Mouse (Mus musculus) hindbrain, postnatal 0 days (tissue): ENCODE measurements at regions not wholly inside any gene's neighbourhood (a gene's known extent, or its start where the extent isn't known, plus 50 kb on each side); places are given as distances from the start of the nearest gene placed in this dataset.
A peak's percentile ranks its signal among the peaks of the same experiment; 100 is the strongest.

Experiments used
- ATAC-seq: fragments of 200-750 bp; cut with Nextera tagmentation; 2 replicates; pipeline ENCODE4 v1.8.0; 2017; ENCODE audit warnings: mild to moderate bottlenecking, moderate TSS enrichment, moderate library complexity
- DNase-seq: peaks from one replicate; pipeline ENCODE4 v3.0.0-alpha.2; 2015; ENCODE audit warnings: low spot score
- H3K27ac ChIP-seq: fragments of 300-500 bp; sonication (generic); 2 replicates; pipeline ENCODE4 v1.5.1; 2014; ENCODE audit warnings: mild to moderate bottlenecking
- H3K27me3 ChIP-seq: fragments of 300-500 bp; sonication (generic); 2 replicates; pipeline ENCODE4 v1.6.1; 2014; ENCODE audit warnings: low read length, mixed read lengths; ENCODE audit not compliant: insufficient read depth
- H3K36me3 ChIP-seq: fragments of 300-500 bp; sonication (generic); 2 replicates; pipeline ENCODE4 v1.6.1; 2014; ENCODE audit warnings: low read length, mixed read lengths; ENCODE audit not compliant: insufficient read depth
- H3K4me1 ChIP-seq: fragments of 300-500 bp; sonication (generic); 2 replicates; pipeline ENCODE4 v1.6.1; 2014; ENCODE audit warnings: antibody characterized with exemption, low read length, mixed read lengths; ENCODE audit not compliant: insufficient read depth
- H3K4me2 ChIP-seq: fragments of 300-500 bp; sonication (generic); 2 replicates; pipeline ENCODE4 v1.6.1; 2014; ENCODE audit warnings: low read depth, mild to moderate bottlenecking, low read length, moderate library complexity, mixed read lengths
- H3K4me3 ChIP-seq: fragments of 300-500 bp; sonication (generic); 2 replicates; pipeline ENCODE4 v1.5.1; 2014; ENCODE audit warnings: low read length
- H3K9ac ChIP-seq: fragments of 300-500 bp; sonication (generic); replicated peaks from 2 replicates; pipeline ENCODE4 v1.6.1; 2014; ENCODE audit warnings: mild to moderate bottlenecking, low read length, moderate library complexity, mixed read lengths
- H3K9me3 ChIP-seq: fragments of 300-500 bp; sonication (generic); 2 replicates; pipeline ENCODE4 v1.6.1; 2016; ENCODE audit warnings: low read length, mixed read lengths
- CTCF ChIP-seq: IDR thresholded peaks from 2 replicates; pipeline ENCODE4 v1.5.1; 2016; ENCODE audit warnings: antibody characterized with exemption, control low read depth, low read depth
- WGBS: fragments of 180-500 bp; shearing (Covaris S2); extraction: QIAGEN DNeasy Blood & Tissue Kit; methylation state at CpG from one replicate; pipeline ENCODE4 v1.1.7; 2014; 5-methylcytosine and 5-hydroxymethylcytosine counted together

GRCm38 (mm10) chr2:47053689-47054088 is 1760.2 kb upstream of the Acvr2a start:
- DNase-seq = peak; percentile 5
- TF ChIP-seq CTCF = no peak

DNA sequence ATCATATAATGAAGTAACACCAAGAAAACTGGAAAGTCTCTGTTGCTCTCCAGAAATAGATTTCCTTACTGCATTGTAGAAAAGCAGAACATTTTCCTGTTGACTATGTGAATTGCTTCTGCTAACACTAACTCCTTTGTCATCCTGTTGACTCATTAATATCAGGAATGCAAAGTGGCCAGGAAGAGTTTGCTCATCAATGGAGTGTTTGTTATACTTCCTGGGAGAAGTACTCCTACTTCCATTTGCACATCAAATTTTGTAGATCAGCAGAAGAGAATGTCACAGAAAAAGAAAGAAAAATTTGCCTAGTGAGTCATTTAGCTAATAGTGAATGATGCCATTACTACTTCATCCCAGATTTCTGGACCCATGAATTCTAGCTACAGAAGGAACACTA is 1739.7 kb upstream of the Acvr2a start:
- no peak overlapping the region for H3K27ac ChIP-seq
- H3K36me3 ChIP-seq = no peaks in the 10 kb centered on the region
- H3K4me2 ChIP-seq = no peak overlapping the region
- DNase-seq (no peak), ATAC-seq (no peak)
- no peaks in the 10 kb centered on the region for H3K27me3 ChIP-seq
- H3K4me3 ChIP-seq = no peak overlapping the region
- no peak for TF ChIP-seq CTCF
- no peaks in the 10 kb centered on the region for H3K9me3 ChIP-seq
- no peak overlapping the region for H3K9ac ChIP-seq
- H3K4me1 ChIP-seq = no peaks in the 10 kb centered on the region

More at GRCm38 (mm10) chr2:47053689-47054088, 1760.2 kb upstream of the Acvr2a start:
- Histone ChIP-seq H3K4me3 (no peak overlapping the region), H3K4me1 (no peaks in the 10 kb centered on the region), H3K27ac (no peak overlapping the region), H3K36me3 (no peaks in the 10 kb centered on the region), H3K4me2 (no peak overlapping the region), H3K27me3 (no peaks in the 10 kb centered on the region), H3K9ac (no peak overlapping the region), H3K9me3 (no peaks in the 10 kb centered on the region)
- no peak for ATAC-seq
- 95% methylated on average over 3 of the region's 3 CpGs for WGBS

GRCm38 (mm10) chr2:47075225-47075624 is 1738.7 kb upstream of the Acvr2a start:
- H3K27me3 ChIP-seq = no peaks in the 10 kb centered on the region
- WGBS = 89% methylated on average over 3 of the region's 3 CpGs
- ATAC-seq = no peak
- H3K4me3 ChIP-seq = no peak overlapping the region
- DNase-seq = no peak
- no peaks in the 10 kb centered on the region for H3K36me3 ChIP-seq
- H3K4me1 ChIP-seq = no peaks in the 10 kb centered on the region
- no peaks in the 10 kb centered on the region for H3K9me3 ChIP-seq
- no peak overlapping the region for H3K27ac ChIP-seq
- TF ChIP-seq CTCF = no peak
- H3K4me2 ChIP-seq = no peak overlapping the region
- no peak overlapping the region for H3K9ac ChIP-seq

DNA sequence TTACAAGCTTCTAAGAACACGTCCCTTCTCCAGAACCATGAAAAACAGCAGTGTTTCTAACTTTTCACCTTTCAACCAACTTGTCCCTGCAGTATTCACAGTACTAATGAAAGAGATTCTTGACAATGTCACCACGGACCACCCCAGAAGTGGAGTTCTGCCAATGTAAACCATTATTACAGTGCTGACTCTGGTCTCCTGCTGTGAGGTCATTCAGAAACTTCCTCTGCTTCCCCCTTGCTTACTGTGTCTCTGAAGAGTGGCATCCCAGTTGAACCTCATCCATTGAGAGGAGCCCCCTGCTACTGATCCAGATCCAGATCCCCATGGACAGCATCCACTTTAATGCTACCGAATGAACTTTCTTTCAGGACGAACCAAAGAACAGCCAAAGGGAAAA is 1725.3 kb upstream of the Acvr2a start:
- no peak overlapping the region for H3K27ac ChIP-seq
- peak; percentile 76 for DNase-seq
- H3K4me3 ChIP-seq = no peak overlapping the region
- no peaks in the 10 kb centered on the region for H3K27me3 ChIP-seq
- no peaks in the 10 kb centered on the region for H3K9me3 ChIP-seq
- no peak for TF ChIP-seq CTCF
- WGBS = 18% methylated on average over 4 of the region's 4 CpGs
- no peaks in the 10 kb centered on the region for H3K36me3 ChIP-seq
- no peak overlapping the region for H3K9ac ChIP-seq
- ATAC-seq = peak; percentile 90
- H3K4me1 ChIP-seq = no peaks in the 10 kb centered on the region
- no peak overlapping the region for H3K4me2 ChIP-seq

DNA sequence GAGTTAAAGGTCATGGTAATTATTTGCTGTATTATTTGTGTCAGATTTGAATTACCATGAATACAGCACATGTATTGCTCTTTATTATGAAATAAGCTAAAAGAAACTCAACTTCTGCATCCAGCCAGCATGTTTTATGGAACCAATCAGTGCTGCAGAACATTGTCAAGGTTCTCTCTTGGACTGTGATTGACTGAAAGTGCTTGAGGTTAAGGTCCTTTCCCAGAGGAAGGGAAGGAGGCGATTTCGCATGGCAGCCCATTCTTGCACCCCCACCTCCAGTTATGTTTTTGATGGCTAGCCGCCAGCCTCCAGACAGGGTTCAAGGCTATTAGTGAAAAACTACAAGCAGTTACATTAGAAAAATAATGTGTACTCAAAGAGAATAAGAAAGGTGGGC is 1717.9 kb upstream of the Acvr2a start:
- no peak for DNase-seq
- no peaks in the 10 kb centered on the region for H3K27me3 ChIP-seq
- H3K4me1 ChIP-seq = no peaks in the 10 kb centered on the region
- H3K36me3 ChIP-seq = no peaks in the 10 kb centered on the region
- WGBS = 85% methylated on average over 3 of the region's 3 CpGs
- no peak overlapping the region for H3K4me3 ChIP-seq
- no peak overlapping the region for H3K27ac ChIP-seq
- no peak for TF ChIP-seq CTCF
- H3K4me2 ChIP-seq = no peak overlapping the region
- no peak overlapping the region for H3K9ac ChIP-seq
- ATAC-seq = no peak
- H3K9me3 ChIP-seq = no peaks in the 10 kb centered on the region

GRCm38 (mm10) chr2:47139435-47139834 is 1674.5 kb upstream of the Acvr2a start:
- 79% methylated on average over 1 of the region's 1 CpGs for WGBS
- TF ChIP-seq CTCF = no peak
- H3K27me3 ChIP-seq = no peaks in the 10 kb centered on the region
- no peaks in the 10 kb centered on the region for H3K36me3 ChIP-seq
- ATAC-seq (no peak), DNase-seq (no peak)
- H3K9ac ChIP-seq = no peak overlapping the region
- no peaks in the 10 kb centered on the region for H3K4me1 ChIP-seq
- no peak overlapping the region for H3K27ac ChIP-seq
- H3K4me3 ChIP-seq = no peak overlapping the region
- H3K4me2 ChIP-seq = no peak overlapping the region
- no peaks in the 10 kb centered on the region for H3K9me3 ChIP-seq

- H3K9ac ChIP-seq = no peak overlapping the region
- H3K27me3 ChIP-seq = no peaks in the 10 kb centered on the region
- 81% methylated on average over 2 of the region's 2 CpGs for WGBS
- H3K36me3 ChIP-seq = no peaks in the 10 kb centered on the region
- no peaks in the 10 kb centered on the region for H3K9me3 ChIP-seq
- no peak for DNase-seq
- H3K27ac ChIP-seq = no peak overlapping the region
- no peak for ATAC-seq
- no peak for TF ChIP-seq CTCF
- H3K4me1 ChIP-seq = no peaks in the 10 kb centered on the region
- H3K4me3 ChIP-seq = no peak overlapping the region
- no peak overlapping the region for H3K4me2 ChIP-seq
Observed at GRCm38 (mm10) chr2:47184067-47184802, 1629.7 kb upstream of the Acvr2a start.
